Mouse (Mus musculus) liver, adult 10 weeks (tissue): ENCODE measurements around the gene Chac1. TPM values are rescaled to one million over a fixed set of nuclear protein-coding genes. Genes with fewer than 3 reads are reported as not detected.

Experiments
- polyA plus RNA-seq: library from polyadenylated mRNA; stranded (reverse); fragments of 350-450 nt; fragmentation: Illumina TruSeq; extraction: RNeasy Lipid Tissue Mini Kit (QIAGEN cat#74804); gene quantifications from one replicate; pipeline ENCODE4 v1.2.3, GENCODE M21; 2014; ENCODE audit warnings: low read depth, low replicate concordance

Gene Chac1
- 0.72 TPM for polyA plus RNA-seq

GRCm38 (mm10) chr2:119350555-119351486 lies at the start of gene Chac1:
Gene Chac1 (plus strand): TSS chr2:119351229.

GRCm38 (mm10) chr2:119325568-119326143 lies 25.4 kb upstream of the Chac1 start, which contains the start of gene Dll4:
Gene Dll4 (plus strand): TSS chr2:119325784.

Other genes with a start within 250 kb of the Chac1 start
- 0.32 TPM for gene Rad51, start 238.4 kb upstream of the Chac1 start, polyA plus RNA-seq
- gene Rmdn3, start 194.2 kb upstream of the Chac1 start, polyA plus RNA-seq: 39.8 TPM
- 9.4 TPM for gene Gchfr, start 183.5 kb upstream of the Chac1 start, polyA plus RNA-seq
- gene Gm14137, start 176.7 kb upstream of the Chac1 start, polyA plus RNA-seq: not detected
- 3.6 TPM for gene Zfyve19, start 142.6 kb upstream of the Chac1 start, polyA plus RNA-seq
- gene Dnajc17, start 142.4 kb upstream of the Chac1 start, polyA plus RNA-seq: 1.9 TPM
- gene Ppp1r14d, start 121.3 kb upstream of the Chac1 start, polyA plus RNA-seq: not detected
- 0.26 TPM for gene Spint1, start 113.9 kb upstream of the Chac1 start, polyA plus RNA-seq
- gene Rhov, start 80.0 kb upstream of the Chac1 start, polyA plus RNA-seq: not detected
- 0.08 TPM for gene Vps18, start 62.5 kb upstream of the Chac1 start, polyA plus RNA-seq
- gene Dll4, start 25.4 kb upstream of the Chac1 start, polyA plus RNA-seq: 0.19 TPM
- 5.5 TPM for gene Ino80, start 126.5 kb downstream of the Chac1 start, polyA plus RNA-seq
- gene Exd1, start 196.4 kb downstream of the Chac1 start, polyA plus RNA-seq: 1.1 TPM
- 472 TPM for gene Chp1, start 196.5 kb downstream of the Chac1 start, polyA plus RNA-seq